ENCODE assay signal across 16 mouse cellular contexts in the genomic region with DNA sequence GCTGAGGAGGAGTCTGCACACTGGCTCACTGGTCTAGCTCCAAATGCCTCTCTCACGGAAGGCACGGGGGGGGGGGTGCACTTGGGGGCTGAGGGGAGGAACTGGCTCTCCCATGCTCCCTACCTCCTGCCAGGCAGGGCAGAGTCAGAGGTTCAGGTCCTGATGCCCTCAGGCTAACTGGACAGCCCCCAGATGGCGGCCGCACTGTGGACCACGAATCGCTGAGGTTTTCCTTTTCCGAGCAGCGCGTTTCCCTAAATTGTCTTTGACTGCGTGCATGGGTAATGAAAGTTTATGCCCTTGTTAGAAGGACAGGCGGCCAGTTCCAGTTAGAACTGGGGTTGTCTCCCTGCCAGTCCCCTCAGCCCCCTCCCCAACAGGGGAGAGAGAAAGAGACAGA.
DNase-seq lines count a peak whose midpoint lies in the region; ATAC-seq lines count a peak whose summit lies in the region.
"Had no signal": no experiment of that assay in that cellular context is flagged by ENCODE, and none has a peak within 500 bp of the region (broad histone marks: within the 10 kb centered on the region; RNA-seq: fewer than 3 reads in every experiment).

No protein-coding gene starts in this region.

- peaks cover 31% of the 10 kb centered on the region for H3K27me3 ChIP-seq in heart, embryonic 13.5 days (replicated peaks)

- H3K36me3 ChIP-seq in heart, embryonic 13.5 days, result no peaks in the 10 kb centered on the region
- H3K36me3 ChIP-seq: G1E; liver, embryonic 13.5 days; stomach, embryonic 15.5 days had no signal

- no peak for DNase-seq in heart, postnatal 36 days
- peak; percentile 64 for DNase-seq in kidney, adult 18-20 months
- peak; percentile 61 to 63 for DNase-seq in kidney, postnatal 36 days
- DNase-seq in cerebellum, adult 8-10 months, result no peak
- DNase-seq in gastrocnemius, postnatal 36 days, result no peak
- DNase-seq in cerebellum, adult 18-20 months, result no peak
- DNase-seq: adrenal gland, postnatal 25 days; B cell, adult 2 months; heart, adult 2 months; liver, embryonic 13.5 days; right cerebral cortex, postnatal 4 days had no signal

- no peaks in the 10 kb centered on the region for H3K9me3 ChIP-seq in heart, embryonic 13.5 days
- H3K9me3 ChIP-seq: G1E; liver, embryonic 13.5 days; stomach, embryonic 15.5 days had no signal

- H3K4me1 ChIP-seq in heart, embryonic 13.5 days, result peaks cover 93% of the 10 kb centered on the region

- no peak overlapping the region for H3K4me3 ChIP-seq in heart, embryonic 13.5 days
- H3K4me3 ChIP-seq: heart, adult 2 months; liver, embryonic 13.5 days; stomach, embryonic 15.5 days had no signal

- H3K9ac ChIP-seq in heart, embryonic 13.5 days, result peak overlapping the region; percentile 33; the same call in 1 of the 2 replicates
- H3K9ac ChIP-seq: liver, embryonic 13.5 days; stomach, embryonic 15.5 days had no signal

- WGBS in heart, embryonic 13.5 days, result 71% methylated on average over 11 of the region's 11 CpGs

- H3K27ac ChIP-seq in heart, embryonic 13.5 days (replicated peaks), result peak overlapping the region; percentile 32; the same call in 1 of the 2 replicates
- H3K27ac ChIP-seq: heart, adult 2 months; layer of hippocampus, adult 2 months; liver, embryonic 13.5 days; stomach, embryonic 15.5 days had no signal

- intact Hi-C loops in heart, postnatal 36 days (cut with DNase I), result no loop called here
- intact Hi-C loops in gastrocnemius, postnatal 36 days (cut with DNase I), result no loop called here

- H3K4me2 ChIP-seq in heart, embryonic 13.5 days, result no peak overlapping the region
- H3K4me2 ChIP-seq: liver, embryonic 13.5 days; stomach, embryonic 15.5 days had no signal

- ATAC-seq in heart, embryonic 13.5 days (ENCODE audit: extremely low read depth, insufficient number of reproducible peaks, low FRiP score, low TSS enrichment), result no peak
- ATAC-seq in common myeloid progenitor, adult 5-6 weeks (replicated peaks; ENCODE audit: low read depth, poor library complexity, severe bottlenecking), result 0 out of 2 replicates have a peak, but pooled peaks have one; percentile 48

Comparison
In these comparisons a context has a peak if more than half of its experiments do, and no peak if none do; other contexts are left out.
1. DNase-seq: peak in kidney, adult 18-20 months (single experiment) and kidney, postnatal 36 days (2 of 2); none in heart, postnatal 36 days (0 of 2), cerebellum, adult 8-10 months (single experiment), gastrocnemius, postnatal 36 days (0 of 2) and cerebellum, adult 18-20 months (0 of 2).